Mouse (Mus musculus): Measurements from ENCODE around the gene Ism2. TPM values are rescaled to one million over a fixed set of nuclear protein-coding genes. Genes with fewer than 3 reads are reported as not detected.

Gene Ism2
- polyA plus RNA-seq (2015; fragmentation: Nextera tagmentation; extraction: Ambion mirVana): 1.1 and 1.4 TPM in 2 replicates

DNA sequence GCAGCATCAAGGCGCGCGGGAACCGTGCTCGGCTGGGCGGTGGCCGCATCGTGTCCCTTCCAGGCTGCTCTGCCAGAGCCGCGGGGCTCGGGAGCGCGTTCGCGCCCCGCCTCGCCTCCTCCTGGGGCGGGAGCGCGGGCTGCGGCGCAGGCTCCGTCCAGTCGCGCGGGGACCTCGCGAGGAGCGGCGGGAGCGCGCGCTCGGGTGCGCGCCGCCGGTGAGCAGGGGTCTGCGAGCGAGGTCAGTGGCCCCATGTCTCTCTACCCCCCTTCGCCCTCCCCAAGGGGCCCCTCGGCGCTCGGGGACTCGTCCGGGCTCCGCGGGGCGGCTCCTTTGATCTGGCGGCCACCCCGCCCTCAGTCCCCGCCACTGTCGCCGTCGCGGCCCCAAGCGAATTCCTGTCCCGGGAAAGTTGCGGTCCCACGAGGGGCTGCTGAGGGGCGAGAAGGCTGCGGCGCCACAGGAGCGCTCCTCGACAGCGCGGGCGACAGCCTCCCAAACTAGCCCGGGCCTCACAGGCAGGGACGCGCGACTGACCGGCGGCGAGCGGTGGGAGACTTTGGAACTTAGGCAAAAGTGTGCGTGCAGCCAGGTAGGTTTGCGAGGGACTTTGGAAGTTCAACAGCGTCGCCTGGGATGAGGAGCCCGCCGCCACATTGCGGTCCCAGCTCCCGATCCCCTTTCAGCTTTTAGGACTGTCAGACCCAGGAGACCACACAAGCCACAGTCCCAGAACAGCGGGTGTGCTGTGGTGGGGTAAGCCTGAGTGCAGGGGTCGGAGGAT lies at the start of gene Ism2:
Gene Ism2 (minus strand): TSS at position 49 of the 784 bp plus-strand sequence.
- Histone ChIP-seq H3K9me3 (ENCODE audit: control insufficient read depth, low read length) (no peaks in the 10 kb centered on the region), H3K4me3 (ENCODE audit: low read length) (peak within 1 kb of the TSS; percentile 82), H3K36me3 (ENCODE audit: control insufficient read depth, insufficient read depth, low read length) (no peaks in the 10 kb centered on the region), H3K27ac (ENCODE audit: low read depth, low read length) (no peak within 1 kb of the TSS), H3K27me3 (replicated peaks; ENCODE audit: control insufficient read depth, insufficient read depth, low read length) (peaks cover 3% of the 10 kb centered on the region), H3K9ac (ENCODE audit: low read depth, low read length) (peak within 1 kb of the TSS; percentile 84), H3K4me1 (ENCODE audit: control insufficient read depth, insufficient read depth, low read depth, low read length) (peaks cover 12% of the 10 kb centered on the region), H3K4me2 (ENCODE audit: low read length) (peak within 1 kb of the TSS; percentile 99)
- WGBS: under 1% methylated on average over 59 of the region's 86 CpGs
- peak; percentile 82 for ATAC-seq

DNA sequence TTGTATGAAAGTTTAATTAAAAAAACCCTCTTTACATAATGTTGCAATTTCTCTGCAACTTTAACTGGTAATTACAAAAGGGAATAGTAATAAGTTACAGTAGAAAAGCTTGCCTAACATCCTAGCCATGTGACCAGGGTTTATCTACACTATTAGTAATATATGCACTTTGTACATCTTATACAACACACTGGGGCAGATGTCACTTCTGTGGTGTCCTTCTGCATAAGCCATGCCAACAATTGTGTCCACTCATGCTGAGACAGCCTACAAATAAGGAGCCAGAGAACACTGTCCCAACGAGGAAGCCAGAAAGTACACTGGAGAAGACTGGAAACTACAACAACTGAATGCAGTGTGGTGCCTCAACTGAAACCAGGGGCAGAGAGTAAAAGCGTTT lies 48.5 kb upstream of the Ism2 start:
- Histone ChIP-seq H3K27ac (ENCODE audit: low read depth, low read length) (no peak overlapping the region), H3K9me3 (ENCODE audit: control insufficient read depth, low read length) (no peaks in the 10 kb centered on the region), H3K4me3 (ENCODE audit: low read length) (no peak overlapping the region), H3K27me3 (replicated peaks; ENCODE audit: control insufficient read depth, insufficient read depth, low read length) (no peaks in the 10 kb centered on the region), H3K4me2 (ENCODE audit: low read length) (no peak overlapping the region), H3K36me3 (ENCODE audit: control insufficient read depth, insufficient read depth, low read length) (peaks cover 5% of the 10 kb centered on the region; the same call in 1 of the 2 replicates), H3K9ac (ENCODE audit: low read depth, low read length) (no peak overlapping the region), H3K4me1 (ENCODE audit: control insufficient read depth, insufficient read depth, low read depth, low read length) (no peaks in the 10 kb centered on the region)
- 81% methylated on average over 2 of the region's 2 CpGs for WGBS
- no peak for ATAC-seq

DNA sequence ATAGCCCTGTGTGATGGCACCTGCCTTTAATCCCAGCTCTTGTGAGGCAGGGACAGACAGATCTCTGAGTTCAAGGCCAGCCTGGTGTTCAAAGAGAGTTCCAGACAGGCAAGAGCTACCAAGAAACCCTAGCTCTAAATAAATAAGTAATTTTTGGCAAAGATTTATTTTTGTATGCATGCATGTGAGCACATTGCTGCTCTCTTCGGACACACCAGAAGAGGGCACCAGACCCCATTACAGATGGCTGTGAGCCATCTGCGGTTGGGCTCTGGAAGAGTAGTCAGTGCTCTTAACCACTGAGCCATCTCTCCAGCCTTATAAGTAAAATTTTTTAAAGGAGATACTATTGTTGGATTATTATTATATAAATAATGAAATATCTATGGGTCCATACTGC lies 48.0 kb upstream of the Ism2 start:
- Histone ChIP-seq H3K27me3 (replicated peaks; ENCODE audit: control insufficient read depth, insufficient read depth, low read length) (no peaks in the 10 kb centered on the region), H3K9ac (ENCODE audit: low read depth, low read length) (no peak overlapping the region), H3K4me2 (ENCODE audit: low read length) (no peak overlapping the region)

DNA sequence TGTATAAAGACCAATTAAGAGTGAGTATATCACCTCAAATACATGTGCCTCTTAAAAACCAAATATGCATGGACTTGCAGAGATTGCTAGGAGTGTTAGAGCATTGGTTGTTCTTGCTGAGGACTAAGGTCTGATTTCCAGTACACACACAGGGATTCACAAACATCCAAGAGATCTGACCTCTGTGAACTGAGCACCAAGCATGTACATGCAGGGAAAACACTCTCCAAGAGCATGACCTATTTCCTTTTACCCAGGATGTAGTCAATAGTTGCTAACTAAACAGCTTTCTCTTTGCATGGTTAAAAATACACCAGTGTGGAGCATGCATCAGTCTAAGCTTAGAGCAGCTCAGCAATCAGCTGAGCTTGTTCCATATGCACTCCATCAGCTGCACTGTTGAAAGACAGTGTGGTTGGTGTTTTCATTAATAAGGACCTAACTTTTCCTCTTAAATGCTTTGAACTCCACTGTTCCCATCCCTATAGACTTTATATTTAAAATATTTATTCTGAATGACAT lies 43.6 kb upstream of the Ism2 start:
- Histone ChIP-seq H3K27ac (ENCODE audit: low read depth, low read length) (no peak overlapping the region), H3K4me3 (ENCODE audit: low read length) (no peak overlapping the region), H3K9ac (ENCODE audit: low read depth, low read length) (no peak overlapping the region), H3K27me3 (replicated peaks; ENCODE audit: control insufficient read depth, insufficient read depth, low read length) (no peaks in the 10 kb centered on the region), H3K4me1 (ENCODE audit: control insufficient read depth, insufficient read depth, low read depth, low read length) (no peaks in the 10 kb centered on the region), H3K9me3 (ENCODE audit: control insufficient read depth, low read length) (no peaks in the 10 kb centered on the region), H3K36me3 (ENCODE audit: control insufficient read depth, insufficient read depth, low read length) (peaks cover 7% of the 10 kb centered on the region), H3K4me2 (ENCODE audit: low read length) (no peak overlapping the region)
- no peak for ATAC-seq

More for the DNA sequence above, 48.0 kb upstream of the Ism2 start:
- H3K27ac ChIP-seq (ENCODE audit: low read depth, low read length): no peak overlapping the region
- ATAC-seq: no peak
- H3K4me3 ChIP-seq (ENCODE audit: low read length): no peak overlapping the region
- H3K9me3 ChIP-seq (ENCODE audit: control insufficient read depth, low read length): no peaks in the 10 kb centered on the region
- H3K36me3 ChIP-seq (ENCODE audit: control insufficient read depth, insufficient read depth, low read length): peaks cover 5% of the 10 kb centered on the region
- WGBS: 92% methylated on average over 2 of the region's 2 CpGs
- H3K4me1 ChIP-seq (ENCODE audit: control insufficient read depth, insufficient read depth, low read depth, low read length): no peaks in the 10 kb centered on the region

DNA sequence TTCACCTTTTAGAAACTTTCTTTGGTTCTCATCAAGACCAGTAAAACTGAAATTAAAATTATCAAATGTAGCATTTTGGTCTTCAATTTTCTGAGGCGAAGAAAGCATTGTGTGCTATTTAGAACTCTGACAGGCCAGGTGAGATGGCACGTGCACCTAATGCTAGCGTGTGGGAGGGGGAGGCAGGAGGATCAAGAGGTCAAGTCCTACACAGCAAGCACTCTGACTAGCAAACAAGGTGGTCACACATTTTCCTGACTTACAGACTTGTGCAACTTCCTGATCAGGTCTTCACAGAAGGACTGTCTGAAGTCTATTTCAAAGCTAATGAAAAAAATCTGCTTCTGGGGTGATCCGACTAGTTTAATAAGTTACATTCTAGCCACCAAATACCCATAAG lies 38.6 kb upstream of the Ism2 start:
- Histone ChIP-seq H3K27ac (ENCODE audit: low read depth, low read length) (no peak overlapping the region), H3K27me3 (replicated peaks; ENCODE audit: control insufficient read depth, insufficient read depth, low read length) (no peaks in the 10 kb centered on the region), H3K4me2 (ENCODE audit: low read length) (no peak overlapping the region), H3K36me3 (ENCODE audit: control insufficient read depth, insufficient read depth, low read length) (peaks cover 2% of the 10 kb centered on the region; the same call in 1 of the 2 replicates), H3K9ac (ENCODE audit: low read depth, low read length) (no peak overlapping the region), H3K4me1 (ENCODE audit: control insufficient read depth, insufficient read depth, low read depth, low read length) (no peaks in the 10 kb centered on the region), H3K9me3 (ENCODE audit: control insufficient read depth, low read length) (no peaks in the 10 kb centered on the region), H3K4me3 (ENCODE audit: low read length) (no peak overlapping the region)
- 91% methylated on average over 4 of the region's 4 CpGs for WGBS
- ATAC-seq: no peak

DNA sequence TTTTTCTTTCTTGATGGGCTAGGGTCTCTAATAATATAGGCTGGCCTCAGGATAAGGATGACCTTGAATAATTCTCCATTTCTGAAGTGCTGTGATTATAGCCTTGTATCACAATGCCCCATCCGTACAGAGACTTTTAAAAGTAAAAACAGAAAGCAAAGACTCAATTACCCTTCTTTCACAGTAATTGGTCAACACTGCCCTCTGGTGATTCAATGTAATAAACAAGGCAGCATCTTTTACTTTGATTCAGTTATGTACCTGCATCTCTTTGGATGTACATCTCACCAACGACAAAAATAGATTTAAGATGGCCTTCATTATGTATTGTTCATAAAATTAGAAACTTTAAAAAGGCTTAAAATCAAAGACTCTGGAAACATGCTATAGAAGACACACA lies 35.4 kb upstream of the Ism2 start:
- peaks cover 10% of the 10 kb centered on the region; the same call in 1 of the 2 replicates for H3K4me1 ChIP-seq (ENCODE audit: control insufficient read depth, insufficient read depth, low read depth, low read length)
- WGBS: 30% methylated on average over 2 of the region's 2 CpGs
- no peak overlapping the region for H3K9ac ChIP-seq (ENCODE audit: low read depth, low read length)
- no peaks in the 10 kb centered on the region for H3K9me3 ChIP-seq (ENCODE audit: control insufficient read depth, low read length)
- H3K27ac ChIP-seq (ENCODE audit: low read depth, low read length): no peak overlapping the region
- no peak overlapping the region for H3K4me2 ChIP-seq (ENCODE audit: low read length)
- no peak overlapping the region for H3K4me3 ChIP-seq (ENCODE audit: low read length)
- H3K36me3 ChIP-seq (ENCODE audit: control insufficient read depth, insufficient read depth, low read length): no peaks in the 10 kb centered on the region
- no peak for ATAC-seq
- H3K27me3 ChIP-seq (replicated peaks; ENCODE audit: control insufficient read depth, insufficient read depth, low read length): no peaks in the 10 kb centered on the region

DNA sequence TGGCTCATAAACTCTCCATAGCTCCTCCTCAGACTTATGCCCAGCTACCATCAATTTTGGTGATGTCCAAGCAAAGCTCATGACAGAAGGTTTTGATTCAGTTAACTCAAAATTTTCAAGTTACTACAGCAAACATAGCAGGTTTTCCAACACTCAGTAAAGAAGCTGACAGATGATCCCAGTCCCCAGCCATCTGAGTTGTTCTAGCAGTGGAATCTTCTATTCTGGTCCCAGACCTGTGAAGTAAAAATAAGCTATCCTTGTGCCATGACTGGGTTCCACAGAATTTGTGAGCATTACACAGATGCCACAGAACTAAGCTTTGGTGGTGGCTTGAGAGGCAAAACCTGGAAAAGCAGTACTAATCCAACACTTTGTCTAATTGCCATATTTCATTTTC lies 34.3 kb upstream of the Ism2 start:
- peaks cover 10% of the 10 kb centered on the region; the same call in 1 of the 2 replicates for H3K4me1 ChIP-seq (ENCODE audit: control insufficient read depth, insufficient read depth, low read depth, low read length)
- ATAC-seq: no peak
- no peaks in the 10 kb centered on the region for H3K27me3 ChIP-seq (replicated peaks; ENCODE audit: control insufficient read depth, insufficient read depth, low read length)
- no peaks in the 10 kb centered on the region for H3K9me3 ChIP-seq (ENCODE audit: control insufficient read depth, low read length)
- no peak overlapping the region for H3K9ac ChIP-seq (ENCODE audit: low read depth, low read length)
- no peaks in the 10 kb centered on the region for H3K36me3 ChIP-seq (ENCODE audit: control insufficient read depth, insufficient read depth, low read length)
- H3K27ac ChIP-seq (ENCODE audit: low read depth, low read length): no peak overlapping the region
- H3K4me2 ChIP-seq (ENCODE audit: low read length): no peak overlapping the region
- no peak overlapping the region for H3K4me3 ChIP-seq (ENCODE audit: low read length)

DNA sequence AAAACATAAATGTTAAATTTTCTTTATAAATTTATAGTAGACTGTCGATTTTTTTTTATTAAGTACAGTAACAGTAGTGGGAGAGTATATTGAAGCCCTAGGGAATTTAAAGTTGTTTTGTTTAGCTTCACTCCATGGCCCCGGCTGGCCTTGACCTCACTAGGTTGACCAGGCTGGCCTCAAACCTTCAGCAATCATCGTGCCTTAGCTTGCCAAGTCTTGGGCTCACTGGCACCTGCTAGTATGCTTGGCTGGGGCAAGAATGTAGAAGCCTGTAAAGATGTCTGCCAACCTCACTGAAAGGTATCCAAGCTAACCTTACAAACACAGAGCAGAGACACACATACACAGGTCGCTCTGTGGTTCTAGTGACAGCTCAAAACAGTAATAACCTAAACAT lies 33.0 kb upstream of the Ism2 start:
- no peak overlapping the region for H3K4me2 ChIP-seq (ENCODE audit: low read length)
- no peaks in the 10 kb centered on the region for H3K27me3 ChIP-seq (replicated peaks; ENCODE audit: control insufficient read depth, insufficient read depth, low read length)
- WGBS: 85% methylated on average over 4 of the region's 4 CpGs

DNA sequence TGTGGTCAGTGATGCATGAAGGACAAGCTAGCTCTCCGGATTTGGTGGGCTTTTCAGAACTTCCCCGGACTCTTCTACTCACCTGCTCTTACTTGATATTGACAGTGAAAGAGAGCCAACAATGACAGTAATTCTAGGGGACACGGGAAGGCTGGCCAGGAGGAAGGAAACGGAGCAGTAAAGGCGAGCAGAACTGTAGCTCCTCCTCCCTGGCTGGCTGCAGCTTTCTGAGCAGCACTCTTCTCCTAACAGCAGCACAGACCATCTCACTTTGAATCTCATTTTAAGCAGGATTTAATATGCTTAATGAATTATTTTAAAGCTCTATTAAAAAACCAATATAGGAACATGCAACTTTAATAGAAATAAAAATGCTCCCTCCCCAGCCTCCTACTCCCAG lies 32.4 kb upstream of the Ism2 start:
- Histone ChIP-seq H3K4me3 (ENCODE audit: low read length) (no peak overlapping the region), H3K9me3 (ENCODE audit: control insufficient read depth, low read length) (no peaks in the 10 kb centered on the region), H3K9ac (ENCODE audit: low read depth, low read length) (no peak overlapping the region), H3K27me3 (replicated peaks; ENCODE audit: control insufficient read depth, insufficient read depth, low read length) (no peaks in the 10 kb centered on the region), H3K4me1 (ENCODE audit: control insufficient read depth, insufficient read depth, low read depth, low read length) (peaks cover 10% of the 10 kb centered on the region), H3K4me2 (ENCODE audit: low read length) (no peak overlapping the region), H3K36me3 (ENCODE audit: control insufficient read depth, insufficient read depth, low read length) (no peaks in the 10 kb centered on the region), H3K27ac (ENCODE audit: low read depth, low read length) (no peak overlapping the region)
- 34% methylated on average over 5 of the region's 5 CpGs for WGBS
- ATAC-seq: no peak

More for the DNA sequence above, 33.0 kb upstream of the Ism2 start:
- no peak overlapping the region for H3K9ac ChIP-seq (ENCODE audit: low read depth, low read length)
- H3K27ac ChIP-seq (ENCODE audit: low read depth, low read length): no peak overlapping the region
- ATAC-seq: no peak
- H3K4me3 ChIP-seq (ENCODE audit: low read length): no peak overlapping the region
- H3K4me1 ChIP-seq (ENCODE audit: control insufficient read depth, insufficient read depth, low read depth, low read length): peaks cover 10% of the 10 kb centered on the region
- H3K36me3 ChIP-seq (ENCODE audit: control insufficient read depth, insufficient read depth, low read length): no peaks in the 10 kb centered on the region
- H3K9me3 ChIP-seq (ENCODE audit: control insufficient read depth, low read length): no peaks in the 10 kb centered on the region
